Mouse (Mus musculus) heart, adult 2 months (tissue): ENCODE measurements around the gene Tenm4.

Experiments
- CTCF ChIP-seq: fragments of 200-600 bp; IDR thresholded peaks from 2 replicates; pipeline ENCODE4 v1.8.1; 2022; ENCODE audit warnings: antibody characterized with exemption, mild to moderate bottlenecking, moderate library complexity
- EP300 ChIP-seq: fragments of 200-500 bp; IDR thresholded peaks from 2 replicates; pipeline ENCODE4 v1.6.1; 2011; ENCODE audit warnings: low read depth, low read length, control low read depth; ENCODE audit not compliant: insufficient read depth
- POLR2A ChIP-seq: fragments of 200-500 bp; IDR thresholded peaks from 2 replicates; pipeline ENCODE4 v1.6.1; 2011; ENCODE audit warnings: mild to moderate bottlenecking, low read depth, low read length, control low read depth; ENCODE audit not compliant: insufficient read depth

DNA sequence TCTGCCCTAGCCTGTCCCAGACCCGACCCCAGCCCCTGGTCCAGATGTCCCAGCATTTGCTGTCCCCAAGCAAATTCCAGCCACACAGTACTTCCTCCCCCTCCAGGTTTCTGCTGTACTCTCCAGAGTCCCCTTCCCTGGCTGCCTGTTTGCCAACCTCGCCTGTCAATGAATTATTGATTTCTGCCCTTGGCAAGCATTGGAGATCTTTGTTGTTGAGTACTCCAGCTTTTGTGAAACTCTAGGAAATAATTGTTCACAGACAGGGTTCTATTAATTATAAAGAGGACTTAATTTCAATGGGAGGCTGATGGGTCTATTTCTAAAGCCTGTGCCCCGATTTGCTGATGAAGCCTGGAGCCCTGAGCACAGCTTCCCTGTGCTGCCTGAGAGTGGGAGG is 733.4 kb downstream of the Tenm4 start:
- no peak for TF ChIP-seq CTCF
- no peak for TF ChIP-seq POLR2A
- no peak for TF ChIP-seq EP300
